Mouse (Mus musculus) stomach, embryonic 16.5 days (tissue): ENCODE results near the gene Cfap61. TPM values are rescaled to one million over a fixed set of nuclear protein-coding genes. Genes with fewer than 3 reads are reported as not detected.

Experiments
- ATAC-seq: fragments of 200-750 bp; cut with Nextera tagmentation; 2 replicates; pipeline ENCODE4 v1.8.0; 2017; ENCODE audit warnings: moderate number of reproducible peaks, moderate TSS enrichment; ENCODE audit not compliant: insufficient read depth, low FRiP score
- H3K27ac ChIP-seq: fragments of 300-500 bp; sonication (generic); 2 replicates; pipeline ENCODE4 v1.5.1; 2014; ENCODE audit warnings: low read length
- H3K27me3 ChIP-seq: fragments of 300-500 bp; sonication (generic); 2 replicates; pipeline ENCODE4 v1.6.1; 2014; ENCODE audit warnings: low read length, control low read depth, mixed read lengths; ENCODE audit not compliant: control insufficient read depth, insufficient read depth
- H3K36me3 ChIP-seq: fragments of 300-500 bp; sonication (generic); 2 replicates; pipeline ENCODE4 v1.6.1; 2014; ENCODE audit warnings: low read length; ENCODE audit not compliant: control insufficient read depth, insufficient read depth
- H3K4me1 ChIP-seq: fragments of 300-500 bp; sonication (generic); 2 replicates; pipeline ENCODE4 v1.6.1; 2014; ENCODE audit warnings: low read length, control low read depth, mixed read lengths; ENCODE audit not compliant: control insufficient read depth, insufficient read depth
- H3K4me2 ChIP-seq: fragments of 300-500 bp; sonication (generic); 2 replicates; pipeline ENCODE4 v1.6.1; 2014; ENCODE audit warnings: low read depth, low read length, mixed read lengths
- H3K4me3 ChIP-seq: fragments of 300-500 bp; sonication (generic); replicated peaks from 2 replicates; pipeline ENCODE4 v1.5.1; 2014; ENCODE audit warnings: mild to moderate bottlenecking, low read length
- H3K9ac ChIP-seq: fragments of 300-500 bp; sonication (generic); 2 replicates; pipeline ENCODE4 v1.6.1; 2014; ENCODE audit warnings: low read length
- H3K9me3 ChIP-seq: fragments of 300-500 bp; sonication (generic); replicated peaks from 2 replicates; pipeline ENCODE4 v1.6.1; 2016; ENCODE audit warnings: low read length, control low read depth; ENCODE audit not compliant: control insufficient read depth
- WGBS: fragments of 180-500 bp; shearing (Covaris S2); extraction: QIAGEN DNeasy Blood & Tissue Kit; methylation state at CpG from one replicate; pipeline ENCODE4 v1.1.7; 2014; 5-methylcytosine and 5-hydroxymethylcytosine counted together
- polyA plus RNA-seq: library from polyadenylated mRNA; unstranded; fragments of >200 nt; fragmentation: Nextera tagmentation; extraction: Ambion mirVana; gene quantifications from 2 replicates; pipeline ENCODE4 v1.2.1, GENCODE M21; 2015

Cfap61 gene
- polyA plus RNA-seq, 1 experiment from 2014 or later: 0.13 TPM

DNA sequence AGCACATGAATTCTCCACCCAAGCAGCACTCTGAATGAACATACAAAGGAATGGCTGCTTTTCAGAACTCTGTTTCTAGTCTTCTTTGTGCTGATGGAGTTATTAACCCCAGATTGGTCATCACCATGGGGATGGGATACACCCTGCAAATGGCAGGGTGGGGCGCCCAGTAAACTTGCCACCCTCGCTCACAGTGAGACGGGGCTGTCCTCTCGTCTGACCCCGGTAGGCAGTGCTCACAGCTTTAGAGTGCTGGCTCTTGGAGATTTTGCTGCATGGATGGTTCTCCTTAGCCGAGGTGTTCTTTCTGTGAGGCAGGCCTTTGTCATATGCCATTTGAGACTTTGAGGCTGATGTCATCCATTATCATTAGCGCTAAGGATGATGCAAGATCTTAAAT, 24.0 kb downstream of the Cfap61 start:
- Histone ChIP-seq H3K4me2 (no peak overlapping the region), H3K27ac (no peak overlapping the region), H3K4me1 (no peaks in the 10 kb centered on the region), H3K9ac (no peak overlapping the region), H3K27me3 (no peaks in the 10 kb centered on the region), H3K36me3 (no peaks in the 10 kb centered on the region), H3K4me3 (no peak overlapping the region), H3K9me3 (no peaks in the 10 kb centered on the region)
- WGBS: 78% methylated on average over 7 of the region's 7 CpGs
- no peak for ATAC-seq

DNA sequence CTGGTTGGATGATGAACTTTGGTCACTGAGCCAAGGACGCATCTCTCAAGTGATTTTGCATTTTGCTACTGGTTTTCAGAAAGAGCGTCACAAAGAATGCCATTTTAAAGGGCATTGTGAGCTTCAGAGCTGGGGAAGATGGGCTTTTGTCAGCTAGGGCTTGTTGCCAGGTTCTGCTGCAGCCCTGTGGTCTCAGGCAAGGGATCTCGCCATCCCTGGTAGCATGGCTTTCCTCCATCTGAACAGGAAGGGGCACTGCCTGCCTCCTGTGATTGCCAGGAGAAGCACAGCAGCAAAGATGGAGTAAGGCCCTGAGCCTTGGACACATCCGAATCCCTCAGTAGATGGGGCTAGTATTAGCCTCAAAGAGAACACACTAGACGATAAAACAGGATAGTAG, 27.3 kb downstream of the Cfap61 start:
- no peak for ATAC-seq
- Histone ChIP-seq H3K4me2 (no peak overlapping the region), H3K27me3 (no peaks in the 10 kb centered on the region), H3K9me3 (no peaks in the 10 kb centered on the region), H3K4me1 (no peaks in the 10 kb centered on the region), H3K27ac (no peak overlapping the region), H3K36me3 (no peaks in the 10 kb centered on the region), H3K4me3 (no peak overlapping the region), H3K9ac (no peak overlapping the region)
- 84% methylated on average over 5 of the region's 5 CpGs for WGBS

DNA sequence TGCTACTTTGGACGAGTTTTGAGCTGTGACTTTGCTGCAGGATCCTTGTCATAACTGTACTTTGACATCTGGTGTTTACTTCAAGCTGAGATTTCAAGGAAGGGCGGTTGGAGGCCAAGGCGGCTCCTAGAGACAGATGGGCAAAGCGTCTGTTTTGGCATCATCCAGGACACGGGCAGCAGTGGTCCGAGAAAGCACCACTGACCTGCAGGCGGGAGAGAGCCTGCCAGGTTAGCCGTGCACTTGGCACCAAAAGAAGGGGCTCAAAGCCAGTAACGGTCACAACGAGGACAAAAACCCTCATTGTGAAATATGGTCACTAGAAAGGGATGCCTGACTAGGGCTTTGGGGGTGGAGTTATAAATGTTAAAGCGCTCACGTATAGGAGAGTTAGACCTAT, 36.2 kb downstream of the Cfap61 start:
- no peak for ATAC-seq

DNA sequence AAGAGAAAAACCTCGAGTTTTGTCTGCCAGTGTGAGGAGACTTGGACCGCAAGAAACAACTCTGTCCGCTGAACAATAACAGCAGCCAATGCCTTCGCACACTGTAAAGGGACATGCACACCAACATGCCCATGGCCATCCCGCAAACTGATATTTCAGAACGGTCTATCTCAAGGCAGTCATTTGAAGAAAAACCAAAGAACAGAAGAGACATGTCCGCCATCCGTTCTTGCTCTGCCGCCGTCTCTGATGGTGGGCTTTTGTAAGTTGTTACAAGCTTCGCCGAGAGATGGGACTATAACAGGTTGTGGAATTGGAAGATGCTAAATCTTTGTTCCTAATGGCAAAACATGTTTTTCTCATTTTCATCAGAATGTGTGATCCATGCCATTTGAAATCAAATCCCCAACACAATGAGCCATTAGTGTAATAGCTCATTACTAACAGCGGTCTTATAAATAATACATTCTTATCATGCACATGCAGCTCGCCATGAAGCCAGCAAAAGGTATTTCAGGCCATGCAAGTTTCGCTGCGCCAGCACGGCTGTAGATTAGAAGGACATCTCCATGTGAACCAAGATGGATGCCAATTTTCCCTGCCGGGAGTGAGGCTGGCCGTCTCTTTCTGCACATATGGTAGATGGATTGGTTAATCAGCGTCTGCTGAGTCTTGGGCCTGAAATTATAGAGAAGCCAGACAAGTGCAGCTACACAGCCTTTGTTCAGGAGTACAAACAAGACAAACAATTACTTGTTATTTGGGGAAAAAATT, 36.8 kb downstream of the Cfap61 start:
- Histone ChIP-seq H3K4me1 (no peaks in the 10 kb centered on the region), H3K9me3 (no peaks in the 10 kb centered on the region), H3K27ac (no peak overlapping the region), H3K9ac (no peak overlapping the region), H3K36me3 (no peaks in the 10 kb centered on the region), H3K4me3 (no peak overlapping the region), H3K4me2 (no peak overlapping the region), H3K27me3 (no peaks in the 10 kb centered on the region)
- ATAC-seq: no peak
- WGBS: 90% methylated on average over 20 of the region's 20 CpGs

More for the DNA sequence above, 36.2 kb downstream of the Cfap61 start:
- Histone ChIP-seq H3K9ac (no peak overlapping the region), H3K4me3 (no peak overlapping the region), H3K27me3 (no peaks in the 10 kb centered on the region), H3K27ac (no peak overlapping the region), H3K36me3 (no peaks in the 10 kb centered on the region), H3K9me3 (no peaks in the 10 kb centered on the region), H3K4me1 (no peaks in the 10 kb centered on the region), H3K4me2 (no peak overlapping the region)
- WGBS: 82% methylated on average over 12 of the region's 12 CpGs

DNA sequence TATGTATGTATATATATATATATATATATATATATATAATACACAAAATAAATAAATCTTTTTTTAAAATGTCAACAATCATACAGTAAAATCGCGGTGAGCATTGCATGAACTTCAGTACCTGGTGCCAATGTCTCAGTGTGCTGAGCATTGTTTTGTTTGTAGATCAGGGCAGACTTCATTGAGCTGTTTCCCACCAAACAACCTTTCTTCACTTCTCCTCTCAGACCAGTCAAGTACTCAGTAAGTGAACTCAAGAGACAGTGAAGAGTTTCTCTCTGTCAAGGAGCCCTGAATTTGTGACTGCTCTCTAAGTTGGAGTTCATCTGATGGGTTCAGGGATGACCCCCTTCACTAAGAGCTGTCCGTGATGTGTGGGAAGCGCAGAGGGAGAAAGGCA, 38.0 kb downstream of the Cfap61 start:
- Histone ChIP-seq H3K9ac (no peak overlapping the region), H3K4me3 (no peak overlapping the region), H3K9me3 (no peaks in the 10 kb centered on the region), H3K4me1 (no peaks in the 10 kb centered on the region), H3K27ac (no peak overlapping the region), H3K4me2 (no peak overlapping the region), H3K27me3 (no peaks in the 10 kb centered on the region), H3K36me3 (no peaks in the 10 kb centered on the region)
- ATAC-seq: no peak
- WGBS: 79% methylated on average over 4 of the region's 4 CpGs

DNA sequence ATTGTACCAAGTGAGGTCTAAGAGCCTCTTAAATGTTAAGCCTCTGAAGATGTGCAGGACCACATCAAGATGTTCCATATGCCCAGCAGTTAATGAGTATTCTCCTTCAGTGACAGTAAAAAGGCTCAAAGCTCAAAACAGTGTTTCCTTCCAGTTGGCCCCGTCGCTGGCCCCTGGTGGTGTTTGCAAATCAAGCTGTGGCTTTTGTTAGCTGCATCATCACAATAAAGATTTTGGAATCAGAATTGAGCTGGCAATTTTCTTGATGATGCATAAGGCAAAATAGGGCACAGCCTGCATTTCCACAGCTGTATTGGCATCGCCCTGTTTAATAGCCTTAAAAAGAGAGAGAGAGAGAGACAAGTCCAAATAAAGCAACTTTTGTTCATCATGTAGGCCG, 45.0 kb downstream of the Cfap61 start:
- Histone ChIP-seq H3K9me3 (no peaks in the 10 kb centered on the region), H3K36me3 (no peaks in the 10 kb centered on the region), H3K9ac (no peak overlapping the region), H3K27me3 (no peaks in the 10 kb centered on the region), H3K27ac (no peak overlapping the region), H3K4me2 (no peak overlapping the region), H3K4me3 (no peak overlapping the region), H3K4me1 (no peaks in the 10 kb centered on the region)
- 76% methylated on average over 4 of the region's 4 CpGs for WGBS
- ATAC-seq: no peak

DNA sequence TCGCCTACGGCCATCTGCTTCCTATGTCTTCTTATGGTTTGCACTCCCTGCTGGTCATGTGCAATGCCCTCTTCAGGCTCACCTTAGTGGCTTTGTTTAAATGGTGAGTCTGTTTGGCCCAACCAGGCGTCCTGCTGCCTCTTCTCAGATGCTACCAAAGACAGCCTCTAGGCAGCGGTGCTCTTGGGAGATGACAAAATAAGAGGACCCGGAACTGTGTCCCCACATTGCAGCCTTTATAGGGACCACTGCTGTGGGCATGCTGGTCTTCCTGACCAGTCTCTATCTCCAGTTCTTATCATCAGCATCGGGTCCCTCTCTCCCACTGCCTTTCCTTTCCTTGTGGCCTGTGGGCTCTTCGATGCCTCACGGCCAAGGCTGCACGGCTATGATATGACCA, 46.3 kb downstream of the Cfap61 start:
- Histone ChIP-seq H3K4me3 (no peak overlapping the region), H3K27me3 (no peaks in the 10 kb centered on the region), H3K4me2 (no peak overlapping the region), H3K9me3 (no peaks in the 10 kb centered on the region), H3K27ac (no peak overlapping the region), H3K36me3 (no peaks in the 10 kb centered on the region), H3K9ac (no peak overlapping the region), H3K4me1 (no peaks in the 10 kb centered on the region)
- ATAC-seq: no peak
- WGBS: 82% methylated on average over 9 of the region's 9 CpGs

DNA sequence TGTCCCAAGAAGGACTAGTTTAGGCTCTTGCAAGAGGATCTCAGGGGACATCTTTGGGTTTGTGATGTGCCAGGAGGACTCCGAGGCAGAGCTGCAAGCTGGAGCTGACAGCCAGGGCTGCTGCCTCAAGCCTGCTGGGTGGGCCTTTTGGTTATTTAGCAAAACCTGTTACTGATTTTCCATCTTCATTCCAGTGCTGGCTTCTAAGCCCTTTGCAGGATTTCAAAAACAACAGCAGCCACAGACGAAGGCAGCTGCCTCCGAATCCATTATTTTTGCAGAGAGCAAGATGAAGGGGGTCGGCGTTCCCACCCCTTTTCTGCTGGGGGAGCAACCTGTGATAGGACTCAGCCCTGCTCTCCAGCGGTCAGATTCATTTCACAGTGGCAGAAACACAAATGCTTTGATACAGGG, 47.1 kb downstream of the Cfap61 start:
- Histone ChIP-seq H3K27ac (no peak overlapping the region), H3K9ac (no peak overlapping the region), H3K27me3 (no peaks in the 10 kb centered on the region), H3K4me1 (no peaks in the 10 kb centered on the region), H3K4me3 (no peak overlapping the region), H3K9me3 (no peaks in the 10 kb centered on the region), H3K4me2 (no peak overlapping the region), H3K36me3 (no peaks in the 10 kb centered on the region)
- no peak for ATAC-seq
- WGBS: 43% methylated on average over 6 of the region's 6 CpGs

DNA sequence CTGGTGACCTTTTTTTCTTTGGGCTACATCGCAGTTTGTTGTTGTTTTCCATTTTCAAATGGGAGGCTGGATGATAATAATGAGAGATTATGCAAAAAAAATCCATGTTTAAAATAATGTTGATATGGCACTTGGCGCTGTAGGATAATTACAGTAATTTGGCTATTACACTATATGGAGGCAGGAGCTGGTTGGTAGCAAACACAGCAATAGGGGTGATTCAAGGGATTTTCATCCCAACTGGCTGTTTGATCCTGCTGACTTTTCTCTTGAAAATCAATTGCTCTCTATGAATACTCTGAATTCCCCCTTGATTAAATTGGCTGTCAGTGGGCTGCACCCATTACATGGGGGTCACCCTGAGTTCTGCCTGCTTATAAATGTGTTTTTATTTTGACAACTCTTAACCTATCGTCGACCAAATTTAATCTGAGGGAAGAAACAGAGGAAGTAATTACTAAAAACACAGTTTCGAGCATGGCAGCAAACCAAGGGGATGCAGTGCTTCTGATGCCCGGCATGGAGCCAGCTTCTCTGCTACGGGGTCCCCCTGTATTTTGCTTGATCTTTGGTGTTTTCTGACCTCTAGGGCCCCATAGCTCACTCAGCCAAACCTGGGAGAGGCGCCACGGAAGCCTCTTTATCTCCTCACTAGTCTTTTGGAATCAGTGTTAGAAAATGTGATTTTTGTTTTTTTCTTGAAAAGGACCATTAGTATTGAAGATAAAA, 47.9 kb downstream of the Cfap61 start:
- Histone ChIP-seq H3K27ac (no peak overlapping the region), H3K9me3 (no peaks in the 10 kb centered on the region), H3K4me3 (no peak overlapping the region), H3K4me1 (no peaks in the 10 kb centered on the region), H3K27me3 (no peaks in the 10 kb centered on the region), H3K36me3 (no peaks in the 10 kb centered on the region), H3K4me2 (no peak overlapping the region), H3K9ac (no peak overlapping the region)
- ATAC-seq: no peak
- 74% methylated on average over 9 of the region's 9 CpGs for WGBS
